Mouse (Mus musculus) liver, embryonic 16.5 days (tissue): ENCODE measurements around the gene Nufip2. TPM values are rescaled to one million over a fixed set of nuclear protein-coding genes. Genes with fewer than 3 reads are reported as not detected.

Experiments
- ATAC-seq: fragments of 200-750 bp; cut with Nextera tagmentation; 2 replicates; pipeline ENCODE4 v1.8.0; 2017; ENCODE audit warnings: low read depth, mild to moderate bottlenecking, moderate number of reproducible peaks, moderate library complexity
- H3K27ac ChIP-seq: fragments of 300-500 bp; sonication (generic); 2 replicates; pipeline ENCODE4 v1.5.1; 2014; ENCODE audit warnings: mild to moderate bottlenecking, low read length
- H3K27me3 ChIP-seq: fragments of 300-500 bp; sonication (generic); 2 replicates; pipeline ENCODE4 v1.6.1; 2014; ENCODE audit warnings: low read depth, low read length, mixed read lengths; ENCODE audit not compliant: control insufficient read depth, insufficient read depth
- H3K36me3 ChIP-seq: fragments of 300-500 bp; sonication (generic); 2 replicates; pipeline ENCODE4 v1.6.1; 2014; ENCODE audit warnings: mild to moderate bottlenecking; ENCODE audit not compliant: control insufficient read depth, insufficient read depth
- H3K4me1 ChIP-seq: fragments of 300-500 bp; sonication (generic); 2 replicates; pipeline ENCODE4 v1.6.1; 2014; ENCODE audit warnings: low read depth, low read length, mixed read lengths; ENCODE audit not compliant: control insufficient read depth
- H3K4me2 ChIP-seq: fragments of 300-500 bp; sonication (generic); 2 replicates; pipeline ENCODE4 v1.6.1; 2014; ENCODE audit warnings: low read depth, low read length, mixed read lengths
- H3K4me3 ChIP-seq: fragments of 300-500 bp; sonication (generic); 2 replicates; pipeline ENCODE4 v1.5.1; 2014; ENCODE audit warnings: low read depth, mild to moderate bottlenecking, low read length
- H3K9ac ChIP-seq: fragments of 300-500 bp; sonication (generic); 2 replicates; pipeline ENCODE4 v1.6.1; 2014; ENCODE audit warnings: low read depth, low read length
- H3K9me3 ChIP-seq: fragments of 300-500 bp; sonication (generic); replicated peaks from 2 replicates; pipeline ENCODE4 v1.6.1; 2016; ENCODE audit warnings: low read length; ENCODE audit not compliant: control insufficient read depth
- WGBS: fragments of 180-500 bp; shearing (Covaris S2); extraction: QIAGEN DNeasy Blood & Tissue Kit; methylation state at CpG from one replicate; pipeline ENCODE4 v1.1.7; 2014; ENCODE audit not compliant: insufficient replicate concordance; 5-methylcytosine and 5-hydroxymethylcytosine counted together
- polyA plus RNA-seq: library from polyadenylated mRNA; unstranded; fragments of >200 nt; fragmentation: Nextera tagmentation; extraction: Ambion mirVana; gene quantifications from 2 replicates; pipeline ENCODE4 v1.2.1, GENCODE M21; 2015

The Nufip2 gene
- polyA plus RNA-seq, 1 experiment from 2014 or later, result 1.4 TPM

DNA sequence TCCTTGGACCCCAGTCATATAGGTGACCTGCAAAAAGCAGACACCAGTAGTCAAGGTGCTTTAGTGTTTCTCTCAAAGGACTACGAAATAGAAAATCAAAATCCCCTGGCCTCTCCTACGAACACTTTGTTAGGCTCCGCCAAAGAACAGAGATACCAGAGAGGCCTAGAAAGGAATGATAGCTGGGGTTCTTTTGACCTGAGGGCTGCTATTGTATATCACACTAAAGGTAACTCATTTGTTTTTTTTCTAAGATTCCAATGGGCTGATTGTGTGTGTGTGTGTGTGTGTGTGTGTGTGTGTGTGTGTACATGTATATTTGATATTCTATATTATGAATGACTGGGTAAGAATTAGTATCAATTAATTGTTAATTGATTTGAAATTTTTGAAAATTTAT is 7.1 kb downstream of the Nufip2 start:
- 76% methylated on average over 3 of the region's 3 CpGs for WGBS
- no peaks in the 10 kb centered on the region for H3K27me3 ChIP-seq
- ATAC-seq, result no peak
- H3K9me3 ChIP-seq, result no peaks in the 10 kb centered on the region
- H3K27ac ChIP-seq, result no peak overlapping the region
- H3K4me2 ChIP-seq, result no peak overlapping the region
- H3K36me3 ChIP-seq, result peaks cover 33% of the 10 kb centered on the region
- no peak overlapping the region for H3K4me3 ChIP-seq
- H3K9ac ChIP-seq, result no peak overlapping the region
- H3K4me1 ChIP-seq, result peaks cover 9% of the 10 kb centered on the region

DNA sequence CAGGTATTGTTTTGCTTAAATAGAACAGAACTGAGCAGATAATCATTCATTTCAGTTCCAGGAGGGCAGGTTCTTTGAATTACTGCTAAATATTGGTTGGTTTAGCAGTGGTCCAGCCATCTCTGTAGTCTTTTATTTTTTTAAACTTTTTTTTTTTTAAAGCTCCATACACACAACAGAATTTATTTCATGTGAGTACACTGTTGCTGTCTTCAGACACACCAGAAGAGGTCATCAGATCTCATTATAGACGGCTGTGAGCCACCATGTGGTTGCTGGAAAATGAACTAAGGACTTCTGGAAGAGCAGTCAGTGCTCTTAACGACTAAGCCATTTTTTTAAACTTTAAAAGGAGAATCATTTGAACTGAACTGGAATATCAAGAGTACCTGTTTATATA is 11.3 kb downstream of the Nufip2 start:
- 36% methylated on average over 2 of the region's 2 CpGs for WGBS
- no peaks in the 10 kb centered on the region for H3K9me3 ChIP-seq
- H3K27me3 ChIP-seq, result no peaks in the 10 kb centered on the region
- peaks cover 24% of the 10 kb centered on the region for H3K36me3 ChIP-seq
- peaks cover 4% of the 10 kb centered on the region for H3K4me1 ChIP-seq
- no peak overlapping the region for H3K9ac ChIP-seq
- no peak overlapping the region for H3K27ac ChIP-seq
- no peak overlapping the region for H3K4me2 ChIP-seq
- ATAC-seq, result no peak
- no peak overlapping the region for H3K4me3 ChIP-seq

DNA sequence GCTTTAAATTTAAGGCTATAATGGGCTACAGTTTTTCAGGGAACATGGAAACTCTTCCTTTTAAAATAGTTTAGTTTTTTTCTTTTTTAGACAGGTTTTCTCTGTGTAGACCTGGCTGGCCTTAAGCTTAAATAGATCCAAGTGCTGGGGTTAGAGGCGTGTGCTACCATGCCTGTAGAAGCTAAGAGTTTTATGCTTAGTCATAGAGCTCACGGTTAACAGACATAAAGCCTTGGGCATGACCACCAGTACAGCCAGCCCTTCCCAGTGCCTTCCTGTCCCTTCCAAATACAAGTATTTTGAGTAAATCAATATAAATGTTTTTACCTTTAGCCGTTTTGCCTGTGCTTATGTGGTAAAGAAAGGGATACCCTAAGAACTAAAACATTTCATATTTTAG is 20.0 kb downstream of the Nufip2 start:
- Histone ChIP-seq H3K27ac (no peak overlapping the region), H3K4me1 (no peaks in the 10 kb centered on the region), H3K36me3 (peaks cover 8% of the 10 kb centered on the region), H3K27me3 (no peaks in the 10 kb centered on the region), H3K9me3 (no peaks in the 10 kb centered on the region), H3K4me3 (no peak overlapping the region), H3K9ac (no peak overlapping the region), H3K4me2 (no peak overlapping the region)
- 53% methylated on average over 3 of the region's 3 CpGs for WGBS
- ATAC-seq, result no peak

DNA sequence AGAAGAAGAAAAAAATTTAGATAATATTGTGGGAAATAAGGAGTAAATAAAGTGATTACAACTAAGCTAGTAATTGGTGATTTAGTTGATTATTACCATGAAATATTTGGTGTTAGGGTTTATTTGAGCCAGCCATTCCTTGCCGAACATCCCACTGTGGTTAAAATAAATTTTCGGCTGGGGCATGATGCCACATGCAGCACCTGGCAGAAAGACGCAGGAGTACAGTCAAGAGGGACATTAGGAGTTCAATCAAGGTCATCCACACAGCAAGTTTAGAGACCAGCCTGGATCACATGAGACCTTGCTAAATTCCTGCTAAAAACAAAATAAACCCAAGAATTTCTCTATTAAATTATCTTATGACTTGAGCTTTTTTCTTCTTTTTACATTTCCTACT is 23.1 kb downstream of the Nufip2 start:
- ATAC-seq, result no peak
- Histone ChIP-seq H3K4me1 (no peaks in the 10 kb centered on the region), H3K9me3 (no peaks in the 10 kb centered on the region), H3K9ac (no peak overlapping the region), H3K4me3 (no peak overlapping the region), H3K36me3 (peaks cover 12% of the 10 kb centered on the region), H3K27me3 (no peaks in the 10 kb centered on the region), H3K27ac (no peak overlapping the region), H3K4me2 (no peak overlapping the region)
- WGBS, result 85% methylated on average over 3 of the region's 3 CpGs

DNA sequence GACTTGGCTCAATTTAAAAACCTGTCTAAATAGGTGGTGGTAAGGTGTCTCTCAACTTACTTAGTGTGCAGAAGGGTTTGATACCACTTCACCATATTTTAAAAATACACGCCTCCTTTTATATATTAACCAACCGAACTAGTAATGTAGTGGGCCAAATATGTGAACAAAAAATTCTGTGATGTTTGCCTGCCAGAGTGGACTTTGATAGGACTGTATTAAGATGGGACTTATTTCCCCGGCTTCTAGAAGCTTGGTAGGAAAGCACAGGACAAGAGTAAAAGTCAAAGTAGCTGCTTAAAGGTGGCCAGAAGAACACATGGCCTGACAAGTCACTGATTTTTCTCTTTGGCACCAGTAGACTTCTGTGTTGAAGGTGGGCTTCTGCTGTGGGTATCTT is 27.8 kb downstream of the Nufip2 start:
- Histone ChIP-seq H3K4me3 (no peak overlapping the region), H3K27ac (no peak overlapping the region), H3K9me3 (no peaks in the 10 kb centered on the region), H3K36me3 (peaks cover 5% of the 10 kb centered on the region), H3K9ac (no peak overlapping the region), H3K4me1 (no peaks in the 10 kb centered on the region), H3K4me2 (no peak overlapping the region), H3K27me3 (no peaks in the 10 kb centered on the region)
- 83% methylated on average over 3 of the region's 3 CpGs for WGBS
- no peak for ATAC-seq

DNA sequence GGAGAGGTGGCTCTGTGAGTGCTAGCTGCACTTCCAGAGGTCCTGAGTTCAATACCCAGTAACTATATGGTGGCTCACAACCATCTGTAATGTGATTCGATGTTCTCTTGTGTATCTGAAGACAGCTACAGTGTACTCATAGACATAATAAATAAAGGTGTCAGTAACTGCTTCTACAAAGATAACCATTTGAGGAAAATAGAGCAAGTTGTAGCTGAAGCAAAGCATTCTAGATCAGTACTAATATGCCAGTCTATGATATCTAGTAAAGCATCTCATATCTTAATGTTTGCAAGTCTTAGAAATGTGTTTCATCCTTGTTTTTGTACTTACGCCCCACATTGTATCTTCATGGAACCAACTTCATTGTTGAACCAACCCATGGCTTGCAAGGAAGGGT is 33.1 kb downstream of the Nufip2 start:
- Histone ChIP-seq H3K4me3 (no peak overlapping the region), H3K4me1 (no peaks in the 10 kb centered on the region), H3K9ac (no peak overlapping the region), H3K27ac (no peak overlapping the region), H3K36me3 (no peaks in the 10 kb centered on the region; the same call in 1 of the 2 replicates), H3K27me3 (no peaks in the 10 kb centered on the region), H3K9me3 (no peaks in the 10 kb centered on the region), H3K4me2 (no peak overlapping the region)
- no peak for ATAC-seq
- WGBS, result 82% methylated on average over 2 of the region's 2 CpGs

DNA sequence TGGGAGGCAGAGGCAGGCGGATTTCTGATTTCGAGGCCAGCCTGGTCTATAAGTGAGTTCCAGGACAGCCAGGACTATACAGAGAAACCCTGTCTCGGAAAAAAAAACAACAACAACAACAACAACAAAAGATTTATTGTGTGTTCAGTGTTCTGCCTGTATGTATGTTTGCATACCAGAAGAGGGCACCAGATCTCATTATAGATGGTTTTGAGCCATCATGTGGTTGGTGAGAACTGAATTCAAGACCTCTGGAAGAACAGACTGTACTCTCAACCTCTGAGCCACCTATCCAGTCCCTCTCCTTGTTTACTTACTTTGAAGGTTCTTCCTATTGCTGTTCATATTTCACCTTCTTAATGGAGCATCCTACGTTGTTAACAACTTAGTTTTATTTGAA is 35.4 kb downstream of the Nufip2 start:
- Histone ChIP-seq H3K4me1 (no peaks in the 10 kb centered on the region), H3K9ac (no peak overlapping the region), H3K36me3 (no peaks in the 10 kb centered on the region; the same call in 1 of the 2 replicates), H3K27ac (no peak overlapping the region), H3K4me3 (no peak overlapping the region), H3K9me3 (no peaks in the 10 kb centered on the region), H3K4me2 (no peak overlapping the region), H3K27me3 (no peaks in the 10 kb centered on the region)
- no peak for ATAC-seq
- WGBS, result 76% methylated on average over 4 of the region's 4 CpGs

DNA sequence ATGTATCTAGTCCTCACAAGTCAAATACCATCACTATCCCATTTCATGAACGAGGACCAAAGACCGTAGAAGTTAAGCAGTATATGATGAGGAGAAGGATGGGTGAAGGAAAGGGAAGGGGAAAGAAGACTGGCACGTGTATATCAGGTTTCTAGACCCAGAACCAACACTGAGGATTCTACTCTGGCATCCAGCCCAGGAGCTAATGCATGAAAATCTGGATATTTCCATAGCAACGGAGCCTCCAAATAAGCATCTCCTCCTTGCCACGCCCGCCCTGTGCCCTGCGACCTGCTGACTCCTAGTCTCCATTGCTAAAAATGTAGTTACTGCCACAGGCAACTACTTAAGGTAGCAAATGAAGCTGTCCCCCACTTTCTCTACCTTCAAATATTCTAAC is 38.8 kb downstream of the Nufip2 start:
- H3K27me3 ChIP-seq, result no peaks in the 10 kb centered on the region
- ATAC-seq, result no peak
- no peaks in the 10 kb centered on the region for H3K9me3 ChIP-seq
- H3K9ac ChIP-seq, result no peak overlapping the region
- H3K27ac ChIP-seq, result no peak overlapping the region
- no peak overlapping the region for H3K4me2 ChIP-seq
- 70% methylated on average over 7 of the region's 7 CpGs for WGBS
- no peak overlapping the region for H3K4me3 ChIP-seq
- H3K4me1 ChIP-seq, result no peaks in the 10 kb centered on the region
- H3K36me3 ChIP-seq, result no peaks in the 10 kb centered on the region

DNA sequence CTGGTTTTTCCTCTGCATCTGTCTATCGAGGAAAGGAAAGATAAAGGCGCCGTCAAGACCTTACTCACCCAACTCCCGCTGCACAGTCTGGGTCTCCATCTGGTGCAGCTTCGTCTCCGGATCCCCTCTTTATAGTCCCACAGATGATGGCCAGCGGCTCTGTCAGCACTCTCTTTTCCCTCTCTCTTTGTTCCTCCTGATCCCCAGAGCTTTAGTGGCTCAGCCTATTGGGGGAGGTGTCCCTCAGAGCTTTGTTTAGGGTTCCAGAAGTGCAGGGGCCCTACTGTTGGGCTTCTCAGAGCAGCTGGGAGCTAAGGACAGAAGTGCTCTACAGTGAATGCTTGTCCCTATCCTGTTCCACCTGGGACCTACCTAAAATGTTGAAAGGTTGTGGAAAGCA is 39.2 kb downstream of the Nufip2 start, which contains the start of gene Cryba1:
TSS of gene Cryba1 (minus strand) at position 101 of the 400 bp plus-strand sequence.
- no peaks in the 10 kb centered on the region for H3K36me3 ChIP-seq
- no peak within 1 kb of the TSS for H3K9ac ChIP-seq
- 67% methylated on average over 7 of the region's 7 CpGs for WGBS
- H3K27ac ChIP-seq, result no peak within 1 kb of the TSS
- no peaks in the 10 kb centered on the region for H3K27me3 ChIP-seq
- H3K4me1 ChIP-seq, result no peaks in the 10 kb centered on the region
- H3K4me2 ChIP-seq, result no peak within 1 kb of the TSS
- no peaks in the 10 kb centered on the region for H3K9me3 ChIP-seq
- ATAC-seq, result no peak
- no peak within 1 kb of the TSS for H3K4me3 ChIP-seq

DNA sequence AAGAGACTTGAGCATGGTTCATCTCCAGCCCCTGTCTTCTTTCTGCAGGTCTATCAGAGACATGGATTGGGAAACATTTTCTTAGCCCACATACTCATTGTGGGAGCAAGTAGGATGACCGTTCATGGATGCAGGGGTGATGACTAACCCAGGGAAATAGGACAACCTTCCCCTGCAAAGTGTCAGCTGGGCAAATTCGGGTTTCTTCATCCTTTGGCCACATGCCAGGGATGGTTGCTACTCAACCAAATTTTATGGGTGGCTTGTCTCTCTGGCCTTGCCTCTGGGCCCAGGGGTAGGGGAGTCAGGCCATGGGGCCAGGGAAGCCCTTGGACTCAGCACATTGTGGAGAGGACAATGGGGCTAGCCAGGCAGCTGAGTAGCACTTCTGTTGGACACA is 42.6 kb downstream of the Nufip2 start:
- Histone ChIP-seq H3K4me3 (no peak overlapping the region), H3K4me1 (no peaks in the 10 kb centered on the region), H3K36me3 (no peaks in the 10 kb centered on the region), H3K4me2 (no peak overlapping the region), H3K27me3 (no peaks in the 10 kb centered on the region), H3K27ac (no peak overlapping the region), H3K9ac (no peak overlapping the region), H3K9me3 (no peaks in the 10 kb centered on the region)
- WGBS, result 48% methylated on average over 2 of the region's 2 CpGs
- ATAC-seq, result no peak
